8 mouse cellular contexts compared by ENCODE assay signal in the genomic region with DNA sequence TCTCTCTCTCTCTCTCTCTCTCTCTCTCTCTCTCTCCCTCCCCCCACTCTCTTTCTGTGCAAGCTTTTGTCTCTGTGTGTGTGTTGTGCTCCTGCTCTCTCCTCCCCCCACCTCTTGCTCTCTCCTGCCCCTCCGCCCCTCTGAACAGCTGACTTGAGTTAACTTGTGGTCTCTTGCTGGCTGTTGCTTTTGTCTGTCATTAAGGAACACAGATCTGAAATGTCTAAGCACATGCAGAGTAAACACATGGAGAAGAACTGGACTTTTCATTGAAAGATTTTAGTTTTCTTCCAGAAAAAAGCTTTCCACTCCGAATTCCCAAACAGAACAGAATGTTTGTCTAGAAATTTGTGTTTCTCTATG.
DNase-seq lines count a peak whose midpoint lies in the region; ATAC-seq lines count a peak whose summit lies in the region.

No protein-coding gene starts in this region.

- 44% methylated on average over 2 of the region's 2 CpGs for WGBS in midbrain, embryonic 11.5 days
- 48% methylated on average over 2 of the region's 2 CpGs for WGBS in midbrain, embryonic 14.5 days
- 45% methylated on average over 2 of the region's 2 CpGs for WGBS in hindbrain, embryonic 15.5 days
- 22% methylated on average over 2 of the region's 2 CpGs for WGBS in lung, embryonic 16.5 days

- H3K4me1 ChIP-seq in midbrain, embryonic 11.5 days (ENCODE audit: control insufficient read depth, insufficient read depth, low read length) = peaks cover 2% of the 10 kb centered on the region
- H3K4me1 ChIP-seq in midbrain, embryonic 14.5 days (ENCODE audit: control insufficient read depth, insufficient read depth, low read length) = peaks cover 6% of the 10 kb centered on the region; the same call in 1 of the 2 replicates
- H3K4me1 ChIP-seq in hindbrain, embryonic 15.5 days (replicated peaks) = peaks cover 9% of the 10 kb centered on the region
- peaks cover 19% of the 10 kb centered on the region for H3K4me1 ChIP-seq in lung, embryonic 16.5 days (replicated peaks; ENCODE audit: control insufficient read depth, insufficient read depth, low read length)

- no peaks in the 10 kb centered on the region for H3K27me3 ChIP-seq in midbrain, embryonic 11.5 days (ENCODE audit: control insufficient read depth, insufficient read depth, low read length)
- no peaks in the 10 kb centered on the region for H3K27me3 ChIP-seq in midbrain, embryonic 14.5 days (ENCODE audit: control insufficient read depth, insufficient read depth, low read length)
- no peaks in the 10 kb centered on the region for H3K27me3 ChIP-seq in hindbrain, embryonic 15.5 days
- H3K27me3 ChIP-seq in lung, embryonic 16.5 days (ENCODE audit: control insufficient read depth, insufficient read depth, low read depth, low read length) = no peaks in the 10 kb centered on the region

- no peaks in the 10 kb centered on the region for H3K36me3 ChIP-seq in midbrain, embryonic 11.5 days (ENCODE audit: control insufficient read depth, insufficient read depth, low read length)
- no peaks in the 10 kb centered on the region for H3K36me3 ChIP-seq in midbrain, embryonic 14.5 days (ENCODE audit: control insufficient read depth, insufficient read depth, low read length)
- no peaks in the 10 kb centered on the region for H3K36me3 ChIP-seq in hindbrain, embryonic 15.5 days
- H3K36me3 ChIP-seq in lung, embryonic 16.5 days (ENCODE audit: control insufficient read depth, insufficient read depth, low read length) = no peaks in the 10 kb centered on the region

- peak; percentile 71; the same call in 1 of the 2 replicates for ATAC-seq in midbrain, embryonic 11.5 days (ENCODE audit: low FRiP score)
- no peak for ATAC-seq in midbrain, embryonic 14.5 days (ENCODE audit: low FRiP score, low TSS enrichment)
- ATAC-seq in hindbrain, embryonic 15.5 days (ENCODE audit: low FRiP score, low read depth) = no peak
- peak; percentile 55 for ATAC-seq in lung, embryonic 16.5 days (ENCODE audit: low read depth)

- H3K4me3 ChIP-seq in midbrain, embryonic 11.5 days (ENCODE audit: low read depth, low read length) = no peak overlapping the region
- H3K4me3 ChIP-seq in midbrain, embryonic 14.5 days (replicated peaks; ENCODE audit: low read depth, low read length) = no peak overlapping the region
- no peak overlapping the region for H3K4me3 ChIP-seq in hindbrain, embryonic 15.5 days
- H3K4me3 ChIP-seq in lung, embryonic 16.5 days (ENCODE audit: low read length) = peak overlapping the region; percentile 45

- no peak for DNase-seq in midbrain, embryonic 11.5 days (ENCODE audit: low spot score, missing footprints)
- no peak for DNase-seq in midbrain, embryonic 14.5 days
- peak; percentile 81 for DNase-seq in thymus, postnatal 14 days
- no peak for DNase-seq in B cell, adult 2 months
- DNase-seq in adrenal gland, postnatal 36 days = no peak
- DNase-seq in heart, postnatal 14 days = no peak

- intact Hi-C loops in heart, postnatal 14 days (cut with DNase I) = loop anchor here (5.0 kb wide), 1 partner anchor 39 kb away; no protein-coding TSS in a partner anchor

- H3K9ac ChIP-seq in midbrain, embryonic 11.5 days (ENCODE audit: low read length) = no peak overlapping the region
- H3K9ac ChIP-seq in midbrain, embryonic 14.5 days (replicated peaks; ENCODE audit: low read length) = no peak overlapping the region
- H3K9ac ChIP-seq in hindbrain, embryonic 15.5 days = no peak overlapping the region
- peak overlapping the region; percentile 32; the same call in 1 of the 2 replicates for H3K9ac ChIP-seq in lung, embryonic 16.5 days (ENCODE audit: low read length)

- no peak overlapping the region for H3K4me2 ChIP-seq in midbrain, embryonic 11.5 days
- H3K4me2 ChIP-seq in midbrain, embryonic 14.5 days (ENCODE audit: low read length) = no peak overlapping the region
- peak overlapping the region; percentile 40; the same call in 1 of the 2 replicates for H3K4me2 ChIP-seq in hindbrain, embryonic 15.5 days
- peak overlapping the region; percentile 55 for H3K4me2 ChIP-seq in lung, embryonic 16.5 days (ENCODE audit: low read depth, low read length)

- H3K27ac ChIP-seq in midbrain, embryonic 11.5 days (ENCODE audit: low read depth, low read length) = no peak overlapping the region
- no peak overlapping the region for H3K27ac ChIP-seq in midbrain, embryonic 14.5 days (replicated peaks; ENCODE audit: low read depth, low read length)
- no peak overlapping the region for H3K27ac ChIP-seq in hindbrain, embryonic 15.5 days (replicated peaks)
- peak overlapping the region; percentile 57 for H3K27ac ChIP-seq in lung, embryonic 16.5 days (ENCODE audit: low read length)

- no peaks in the 10 kb centered on the region for H3K9me3 ChIP-seq in midbrain, embryonic 11.5 days (ENCODE audit: control insufficient read depth, low read length)
- no peaks in the 10 kb centered on the region for H3K9me3 ChIP-seq in midbrain, embryonic 14.5 days (ENCODE audit: control insufficient read depth, low read length)
- no peaks in the 10 kb centered on the region for H3K9me3 ChIP-seq in hindbrain, embryonic 15.5 days
- H3K9me3 ChIP-seq in lung, embryonic 16.5 days (ENCODE audit: control insufficient read depth, low read length) = no peaks in the 10 kb centered on the region

Comparison
In these comparisons a context has a peak if more than half of its experiments do, and no peak if none do; other contexts are left out.
1. ATAC-seq: peak in midbrain, embryonic 11.5 days (single experiment) and lung, embryonic 16.5 days (single experiment); none in midbrain, embryonic 14.5 days (single experiment) and hindbrain, embryonic 15.5 days (single experiment).
2. H3K4me2 ChIP-seq: peak in hindbrain, embryonic 15.5 days (single experiment) and lung, embryonic 16.5 days (single experiment); none in midbrain, embryonic 11.5 days (single experiment) and midbrain, embryonic 14.5 days (single experiment).